Mouse (Mus musculus) cerebellum, postnatal 36 days (tissue): ENCODE data around the gene Rnf126.

Source experiments
- DNase-seq, 2 experiments: peaks; one replicate each; pipeline ENCODE4 v3.0.0; 2021 to 2022; ENCODE audit warnings: mixed read lengths in 2 of 2

Rnf126 gene

DNA sequence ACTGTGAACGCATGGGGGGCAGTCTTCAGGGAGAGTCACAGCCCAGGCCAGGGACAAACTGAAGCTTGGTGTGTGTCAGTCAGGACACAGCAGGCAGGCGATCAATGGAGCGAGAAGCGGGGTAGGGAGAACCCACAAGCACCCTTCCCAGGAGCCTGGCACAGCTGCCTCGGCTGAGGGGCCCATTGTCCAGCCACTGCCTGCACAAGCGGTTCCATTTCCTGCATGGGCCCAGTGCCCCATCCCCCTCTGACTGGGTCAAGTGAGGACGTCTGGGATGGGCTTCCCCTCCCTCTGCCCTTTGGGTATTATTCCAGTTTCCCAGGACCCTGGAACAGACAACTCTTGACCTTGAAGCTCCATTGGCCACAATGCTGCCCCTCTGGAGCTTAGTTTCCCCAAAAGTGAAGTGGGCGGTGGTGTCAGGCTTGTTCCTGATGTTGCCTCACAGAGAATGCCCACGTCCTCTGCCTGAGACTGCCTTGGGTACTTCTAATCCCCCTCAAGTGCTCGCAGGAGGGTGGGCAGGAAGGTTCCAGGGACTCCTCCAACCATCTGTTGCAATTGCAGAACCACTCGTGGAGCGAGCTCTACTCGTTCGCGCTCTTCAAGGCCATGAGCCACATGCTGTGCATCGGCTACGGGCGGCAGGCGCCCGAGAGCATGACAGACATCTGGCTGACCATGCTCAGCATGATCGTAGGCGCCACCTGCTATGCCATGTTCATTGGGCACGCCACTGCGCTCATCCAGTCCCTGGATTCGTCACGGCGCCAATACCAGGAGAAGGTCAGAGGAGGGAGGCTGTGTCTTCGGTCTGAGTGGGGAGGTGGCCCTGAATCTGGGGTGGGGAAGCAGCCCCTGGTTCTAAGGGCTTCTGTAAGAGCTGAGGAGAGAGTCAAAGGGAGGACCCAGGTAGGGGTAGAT lies 38.2 kb downstream of the Rnf126 start:
- no peak for DNase-seq

DNA sequence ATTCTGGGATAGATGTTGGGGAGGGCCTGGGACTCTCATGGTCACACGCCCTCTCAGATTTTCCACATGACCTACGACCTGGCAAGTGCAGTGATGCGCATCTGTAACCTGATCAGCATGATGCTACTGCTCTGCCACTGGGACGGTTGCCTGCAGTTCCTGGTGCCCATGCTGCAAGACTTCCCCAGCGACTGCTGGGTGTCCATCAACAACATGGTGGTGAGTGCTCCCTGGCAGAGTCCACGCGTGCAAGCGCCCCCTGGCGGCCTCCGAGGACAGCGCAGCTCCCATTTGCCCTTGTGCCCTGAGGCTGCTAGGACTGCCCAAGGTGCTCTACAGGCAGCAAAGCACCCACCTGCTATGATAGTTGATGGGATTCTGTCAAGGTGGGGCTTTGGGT lies 40.7 kb downstream of the Rnf126 start:
- peak; percentile 53 to 66 for DNase-seq

DNA sequence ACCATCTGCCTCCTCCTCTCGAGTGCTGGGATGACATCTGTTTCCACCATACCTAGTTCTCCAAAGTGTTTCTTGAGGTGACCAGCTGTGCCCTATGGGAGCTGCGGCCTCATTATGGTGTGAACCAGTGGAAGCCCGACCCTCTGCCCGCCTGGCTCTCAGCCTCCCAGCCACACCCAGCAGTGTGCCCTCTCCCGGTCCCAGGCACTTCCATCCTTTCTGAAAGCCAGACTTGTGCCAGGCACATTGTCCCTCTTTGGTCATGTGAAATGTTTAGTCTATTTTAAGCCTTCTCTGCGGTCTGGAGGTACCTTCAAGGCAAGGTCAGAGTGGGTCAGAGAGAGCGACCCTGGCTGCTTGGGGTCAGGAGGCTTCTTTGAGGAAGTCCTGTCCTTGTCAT lies 43.1 kb downstream of the Rnf126 start:
- DNase-seq, result no peak

DNA sequence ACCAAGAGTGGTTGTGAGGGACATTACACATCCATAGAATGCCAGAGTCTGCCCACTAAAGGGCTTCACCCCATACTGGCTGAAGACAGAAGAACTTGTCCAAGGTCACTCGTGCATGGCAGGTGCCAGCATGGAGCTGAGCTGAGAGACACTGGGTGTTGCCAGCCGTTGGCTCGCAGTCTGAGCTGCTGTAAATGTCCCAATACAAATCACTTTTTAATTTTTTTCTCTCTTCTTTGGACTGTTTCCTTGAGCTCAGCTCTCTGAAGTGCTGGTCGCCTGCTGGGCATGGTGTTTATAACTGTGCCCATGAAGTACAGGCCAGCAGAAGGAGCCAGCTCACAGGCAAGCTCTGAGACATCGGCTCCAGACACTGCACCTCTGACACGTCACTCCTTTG lies 43.7 kb downstream of the Rnf126 start:
- no peak for DNase-seq

DNA sequence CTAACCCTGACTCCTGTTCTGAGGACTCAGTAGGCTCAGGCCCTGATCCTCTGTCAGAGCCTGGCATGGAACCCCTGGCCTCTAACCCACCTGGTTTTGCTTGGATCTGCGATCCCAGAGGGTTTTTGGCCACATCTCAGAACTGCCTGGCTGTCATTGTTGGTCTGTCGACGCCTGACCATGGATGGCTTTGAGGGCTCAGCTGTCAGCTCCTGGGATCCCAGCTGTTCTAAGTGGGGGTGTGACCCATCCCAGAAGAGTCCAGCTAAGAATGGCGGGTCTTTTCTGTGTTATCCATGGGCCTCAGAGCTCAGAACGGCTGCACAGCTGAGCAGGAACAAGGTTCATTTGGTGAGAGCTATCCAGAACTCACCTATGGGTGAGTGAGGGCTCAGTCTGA lies 45.7 kb downstream of the Rnf126 start:
- DNase-seq, result no peak

DNA sequence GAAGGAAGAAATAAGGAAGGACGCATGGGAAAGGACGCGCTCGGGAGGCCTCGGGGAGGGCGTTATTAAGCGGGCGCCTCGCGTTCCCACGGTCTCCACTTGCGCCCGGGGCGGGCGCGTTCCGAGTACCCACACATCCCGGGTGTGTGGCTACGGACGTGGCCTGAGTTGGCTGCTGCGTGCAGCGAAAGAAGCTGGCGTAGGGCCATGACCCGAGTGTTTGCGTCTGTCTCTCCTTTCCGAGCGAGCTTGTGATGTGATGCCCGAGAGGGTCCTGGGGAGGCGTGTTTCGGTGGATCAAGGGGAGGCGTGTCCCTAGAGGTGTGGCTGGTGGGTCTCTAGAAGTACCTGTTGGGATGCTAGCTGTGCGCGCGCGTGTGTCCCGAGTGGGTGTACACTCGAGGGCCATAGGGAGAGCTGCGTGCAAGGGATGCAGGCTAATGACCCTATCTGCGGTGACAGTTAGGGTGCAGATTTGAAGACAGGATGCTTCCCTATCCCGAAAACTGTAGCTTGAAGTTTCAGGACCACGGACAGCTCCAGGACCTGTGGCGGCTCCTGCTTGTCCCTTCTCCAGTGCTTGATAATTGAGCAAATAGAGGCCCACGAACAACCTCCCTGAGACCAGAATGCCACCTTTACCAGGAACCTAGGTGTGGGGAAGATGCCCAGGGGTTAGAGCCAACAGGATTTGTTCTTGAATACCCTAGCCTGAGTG lies 49.0 kb downstream of the Rnf126 start:
- DNase-seq, result peak; percentile 51 to 58

DNA sequence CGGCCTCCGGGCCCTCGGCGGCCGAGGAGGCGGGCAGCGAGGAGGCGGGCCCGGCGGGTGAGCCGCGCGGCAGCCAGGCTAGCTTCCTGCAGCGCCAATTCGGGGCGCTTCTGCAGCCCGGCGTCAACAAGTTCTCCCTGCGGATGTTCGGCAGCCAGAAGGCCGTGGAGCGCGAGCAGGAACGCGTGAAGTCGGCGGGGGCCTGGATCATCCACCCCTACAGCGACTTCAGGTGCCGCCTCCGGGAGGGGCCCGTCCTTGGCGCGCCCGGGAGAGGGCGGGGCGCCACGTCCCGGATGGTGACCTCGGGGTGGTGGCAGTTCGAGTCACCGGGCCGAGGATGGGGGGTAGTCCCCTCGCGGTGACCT lies 49.8 kb downstream of the Rnf126 start:
- peak; percentile 59 to 72 for DNase-seq

DNA sequence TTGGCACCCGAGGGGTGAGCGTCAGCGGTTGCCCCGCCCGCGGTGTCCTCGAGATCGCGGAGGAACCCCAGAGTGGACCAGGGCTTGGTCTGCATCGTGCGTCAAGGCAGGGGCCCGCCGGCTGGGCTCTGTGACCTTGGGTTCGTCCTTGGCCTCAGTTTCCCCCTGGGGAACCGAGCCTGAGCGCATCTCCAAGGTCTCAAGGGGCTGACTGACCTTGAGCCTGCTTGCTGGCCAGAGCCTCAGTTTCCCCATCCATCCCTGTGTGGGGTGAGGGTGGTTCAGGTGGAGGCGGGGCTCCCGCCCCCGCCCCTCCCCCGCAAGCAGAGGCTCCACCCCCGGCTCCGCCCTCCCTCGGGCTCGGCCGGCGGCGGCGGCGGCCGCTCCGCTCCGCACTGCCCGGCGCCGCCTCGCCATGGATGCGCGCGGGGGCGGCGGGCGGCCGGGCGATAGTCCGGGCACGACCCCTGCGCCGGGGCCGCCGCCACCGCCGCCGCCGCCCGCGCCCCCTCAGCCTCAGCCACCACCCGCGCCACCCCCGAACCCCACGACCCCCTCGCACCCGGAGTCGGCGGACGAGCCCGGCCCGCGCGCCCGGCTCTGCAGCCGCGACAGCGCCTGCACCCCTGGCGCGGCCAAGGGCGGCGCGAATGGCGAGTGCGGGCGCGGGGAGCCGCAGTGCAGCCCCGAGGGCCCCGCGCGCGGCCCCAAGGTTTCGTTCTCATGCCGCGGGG lies 50.3 kb downstream of the Rnf126 start, which contains the start of gene Hcn2:
TSS of gene Hcn2 (plus strand) at position 381 of the 734 bp plus-strand sequence.
- DNase-seq, result peak; percentile 52 to 65

DNA sequence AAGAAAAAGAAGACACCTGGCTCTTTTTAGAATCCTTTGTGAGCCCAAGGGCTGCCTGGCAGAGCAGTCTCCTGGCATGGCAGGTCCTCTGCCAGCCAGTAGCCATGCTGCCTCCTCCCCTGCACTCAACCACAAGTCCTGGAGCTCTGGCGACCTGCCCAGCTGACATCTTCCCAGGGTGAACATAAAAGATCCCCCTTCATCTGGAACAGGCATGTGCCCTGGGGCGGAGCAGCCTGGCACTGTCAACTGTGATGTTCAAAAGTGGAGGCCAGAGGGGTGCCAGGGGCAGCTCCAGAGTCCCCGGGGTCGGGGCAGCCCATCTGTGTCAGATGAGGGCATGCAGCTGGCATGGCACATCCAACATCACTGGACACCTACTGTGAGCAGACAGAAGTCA lies 51.8 kb downstream of the Rnf126 start:
- DNase-seq, result no peak

DNA sequence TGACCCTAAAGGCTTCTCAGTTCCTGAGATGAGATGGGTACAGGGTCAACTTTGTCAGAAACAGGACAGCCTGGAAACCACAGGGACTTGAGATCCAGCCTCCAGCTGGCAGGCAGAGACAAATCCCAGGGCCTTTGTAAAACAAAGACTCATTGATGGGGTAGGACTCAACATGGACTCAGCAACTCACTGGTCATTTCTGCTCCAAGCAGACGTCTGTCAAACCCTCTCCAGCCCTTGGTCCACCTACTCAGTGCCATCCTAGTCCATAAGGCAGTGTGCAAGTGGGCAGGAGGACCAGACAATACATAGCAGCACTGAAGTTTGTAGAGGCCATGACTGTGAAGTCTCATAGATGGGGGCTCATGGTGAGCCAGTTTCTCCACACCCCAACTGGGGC lies 53.6 kb downstream of the Rnf126 start:
- no peak for DNase-seq

DNA sequence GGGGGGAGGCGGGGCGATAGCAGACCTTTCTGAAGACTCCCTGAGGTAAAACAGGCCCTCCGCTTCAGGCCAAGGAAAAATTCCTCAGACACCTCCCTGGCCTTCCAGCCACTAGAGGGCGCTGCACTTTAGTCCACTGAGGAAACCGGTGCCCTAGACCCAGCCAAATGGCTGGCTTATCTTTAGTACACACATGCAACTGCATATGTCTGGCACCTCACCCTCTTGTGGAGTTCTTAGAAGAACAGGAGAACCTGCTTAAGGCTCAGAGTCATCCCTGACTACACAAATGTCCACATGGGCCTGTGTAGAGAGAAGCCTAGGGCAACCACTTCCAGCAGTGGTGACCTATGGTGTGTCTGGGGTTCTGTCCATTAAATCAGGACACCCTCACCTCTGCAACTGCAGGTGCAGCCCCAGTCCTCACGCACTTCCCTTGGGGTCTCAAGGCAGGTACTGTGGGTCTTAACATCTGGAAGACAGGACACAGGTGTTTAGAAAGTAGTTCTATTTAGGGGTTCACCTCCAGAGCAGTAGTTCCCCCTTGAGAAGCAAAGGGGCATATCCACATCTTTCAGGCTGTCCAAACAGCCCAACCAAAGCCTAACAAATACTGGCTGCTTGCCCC lies 54.1 kb downstream of the Rnf126 start:
- peak; percentile 86 for DNase-seq

DNA sequence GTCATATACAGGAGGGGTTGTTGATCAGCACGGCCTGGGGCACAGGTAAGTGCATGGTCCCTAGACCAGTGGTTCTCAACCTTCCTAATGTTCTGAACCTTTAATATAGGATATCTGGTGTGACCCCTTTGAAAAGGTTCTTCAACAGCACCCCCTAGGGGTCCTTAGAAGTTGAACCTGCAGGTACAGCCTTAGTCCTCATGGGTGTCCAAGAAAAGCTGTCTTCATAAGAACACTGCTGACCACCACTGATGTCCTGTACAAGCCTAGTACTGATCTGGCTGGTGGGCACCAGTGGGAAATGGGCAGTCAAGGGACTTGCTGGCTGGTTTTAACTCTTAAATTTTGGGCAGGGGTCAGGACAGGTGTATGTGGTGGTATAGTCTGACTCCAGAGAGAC lies 54.7 kb downstream of the Rnf126 start:
- DNase-seq, result no peak

DNA sequence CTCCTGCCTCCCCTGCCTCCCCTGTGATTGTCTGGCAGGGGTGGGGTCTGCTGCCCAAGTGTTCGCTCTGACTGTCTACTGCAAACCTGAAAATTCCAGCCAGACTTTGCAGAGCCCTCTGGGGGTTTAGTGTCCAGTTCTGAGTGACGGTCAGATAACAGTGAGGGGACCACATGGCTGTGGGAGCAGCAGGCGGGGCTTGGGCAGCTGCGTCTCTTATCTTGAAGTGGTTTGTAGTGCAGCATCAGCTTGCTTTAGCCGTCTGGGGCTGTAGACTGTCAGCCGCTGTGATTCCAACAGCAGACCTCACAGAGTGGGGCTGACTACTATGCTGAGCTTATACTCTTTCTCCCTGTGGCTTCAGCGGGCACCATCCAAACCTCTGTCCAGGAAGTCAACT lies 57.4 kb downstream of the Rnf126 start:
- no peak for DNase-seq

DNA sequence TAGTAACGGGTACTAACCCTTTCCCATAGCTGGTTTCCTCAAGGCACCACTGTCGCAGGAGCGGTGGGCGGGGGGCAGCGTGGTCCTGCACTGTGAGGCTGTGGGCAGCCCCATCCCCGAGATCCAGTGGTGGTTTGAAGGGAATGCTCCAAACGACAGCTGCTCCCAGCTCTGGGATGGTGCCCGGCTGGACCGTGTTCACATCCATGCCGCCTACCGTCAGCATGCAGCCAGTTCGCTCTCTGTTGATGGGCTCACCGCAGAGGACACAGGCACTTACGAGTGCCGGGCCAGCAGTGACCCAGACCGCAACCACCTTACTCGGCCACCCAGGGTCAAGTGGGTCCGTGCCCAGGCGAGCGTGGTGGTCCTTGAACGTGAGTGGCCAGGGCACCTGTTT lies 58.1 kb downstream of the Rnf126 start:
- no peak for DNase-seq
